Mouse (Mus musculus): ENCODE data around the gene Pex5l.
A peak's percentile ranks its signal among the peaks of the same experiment; 100 is the strongest.

Pex5l gene

DNA sequence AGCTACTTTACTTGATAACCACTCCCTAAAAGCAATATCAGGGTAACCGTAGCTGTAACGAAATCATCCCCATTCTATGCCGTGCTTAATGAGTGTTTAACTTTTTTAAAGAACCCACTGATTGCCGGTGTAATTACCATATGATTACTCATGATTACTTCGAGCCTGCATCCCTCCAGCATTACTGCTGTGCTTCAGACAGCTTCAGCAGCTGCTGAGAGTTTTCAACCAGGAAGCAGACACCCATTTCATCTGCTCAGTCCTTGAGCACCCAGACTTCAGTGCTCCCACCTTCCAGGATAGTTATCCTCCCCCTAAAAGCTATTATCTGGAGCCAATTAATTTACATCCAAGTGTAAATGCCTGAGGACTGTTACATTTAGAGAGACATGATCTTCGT is 218.9 kb downstream of the Pex5l start:
- no peak for DNase-seq

GRCm38 (mm10) chr3:32910071-32910551 is 232.9 kb downstream of the Pex5l start:
- peak; percentile 14 to 16 for DNase-seq

DNA sequence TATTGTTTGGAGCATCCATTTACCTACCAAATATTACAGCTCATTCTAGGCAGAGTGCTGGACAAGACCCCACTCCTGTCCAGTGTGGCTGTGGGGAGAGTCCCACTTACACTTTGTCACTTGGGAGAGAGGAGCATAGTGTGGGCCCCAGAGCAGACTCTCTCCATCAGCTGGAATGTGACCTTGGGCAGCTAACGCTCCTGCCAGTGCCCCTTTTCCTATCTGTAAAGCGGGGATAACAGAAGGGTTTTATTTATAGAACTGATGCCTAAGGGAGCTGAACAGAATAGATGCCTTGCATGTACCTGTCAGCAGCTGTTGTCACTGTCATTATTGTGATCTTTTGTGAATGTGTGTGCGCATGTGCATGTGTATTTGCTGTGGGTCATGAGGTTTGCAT is 234.6 kb downstream of the Pex5l start:
- no peak for DNase-seq

- no peak for DNase-seq
Measured at GRCm38 (mm10) chr3:32905850-32906779, 236.9 kb downstream of the Pex5l start.

DNA sequence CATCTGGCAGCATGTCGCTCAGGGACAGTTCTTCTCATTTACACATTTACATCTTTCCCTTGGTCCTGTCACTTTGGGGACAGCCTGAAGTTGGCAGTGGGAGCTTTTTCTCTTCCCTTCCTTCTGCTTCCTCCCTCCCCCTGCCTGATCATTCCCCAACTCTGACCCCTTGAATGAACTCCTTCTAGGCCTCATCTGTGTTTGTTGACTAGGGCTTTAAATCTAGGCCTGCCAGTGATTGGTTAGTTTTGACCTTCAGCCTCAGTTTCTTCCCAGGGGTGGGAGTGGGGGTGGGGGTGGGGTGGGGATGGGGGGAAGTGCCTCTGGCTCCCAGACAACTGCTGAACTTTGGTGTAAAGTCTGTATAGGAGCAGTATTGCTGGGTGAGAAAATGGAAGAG is 238.4 kb downstream of the Pex5l start:
- DNase-seq = no peak

DNA sequence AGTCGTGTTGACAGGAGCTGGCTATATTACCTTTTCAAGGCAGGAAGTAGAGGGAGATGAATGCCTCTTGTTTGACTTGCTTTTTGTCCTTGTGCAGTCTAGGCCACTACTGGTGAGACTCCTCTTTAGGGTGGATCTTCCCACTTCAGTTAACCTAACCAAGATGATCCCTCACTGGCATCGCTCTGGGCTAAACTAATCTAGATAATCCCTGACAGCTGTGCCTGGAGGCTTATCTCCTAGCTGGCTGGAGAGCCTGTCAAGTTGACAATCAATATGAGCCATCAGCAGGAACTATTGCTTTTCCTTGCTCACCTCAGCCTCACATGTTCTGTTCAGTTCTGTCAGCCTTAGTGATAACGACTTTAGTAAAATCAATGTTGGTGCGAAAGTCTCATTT is 239.6 kb downstream of the Pex5l start:
- DNase-seq = no peak
